Mouse (Mus musculus): ENCODE measurements around the gene Gmppa.
A peak's percentile ranks its signal among the peaks of the same experiment; 100 is the strongest.

Gene Gmppa

DNA sequence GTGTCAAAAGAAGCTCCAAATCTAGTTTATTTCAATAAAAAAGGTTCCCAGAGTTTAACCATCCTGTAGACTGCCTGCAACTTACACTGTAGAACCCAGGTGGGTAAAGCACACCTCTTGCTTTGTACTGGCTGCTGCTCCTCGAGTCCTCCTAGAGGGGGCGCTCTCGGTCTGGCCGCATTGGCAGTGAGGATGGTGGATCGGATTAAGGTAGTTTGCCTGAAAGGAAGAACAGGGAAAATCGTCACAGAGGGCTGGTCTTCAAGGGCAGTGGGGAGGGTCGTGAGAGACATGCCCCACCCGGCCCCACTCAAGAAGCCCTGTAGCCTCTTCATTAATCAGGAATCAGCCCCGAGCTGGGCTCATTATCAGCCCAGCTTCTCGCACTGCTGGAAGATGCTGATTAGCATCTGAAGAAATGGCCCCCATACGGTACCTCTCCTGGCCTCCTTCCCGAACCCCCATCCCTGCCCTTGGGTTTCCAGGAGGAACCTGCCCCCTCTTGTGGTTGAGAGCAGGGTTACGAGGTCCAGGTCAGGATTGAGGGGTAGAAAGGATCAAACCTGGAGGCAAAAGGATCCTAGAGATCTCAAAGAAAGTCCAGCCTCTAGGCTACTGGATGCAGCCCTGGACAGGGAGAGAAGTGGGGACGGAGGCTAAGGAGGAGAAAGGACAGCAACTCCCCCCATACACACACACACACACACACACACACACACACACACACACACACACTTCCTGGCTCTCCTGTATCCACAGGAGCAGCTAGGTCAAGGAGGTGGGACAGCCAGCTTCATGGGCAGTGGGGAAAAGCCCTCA lies 21.2 kb downstream of the Gmppa start:
- DNase-seq, result peak; percentile 50

DNA sequence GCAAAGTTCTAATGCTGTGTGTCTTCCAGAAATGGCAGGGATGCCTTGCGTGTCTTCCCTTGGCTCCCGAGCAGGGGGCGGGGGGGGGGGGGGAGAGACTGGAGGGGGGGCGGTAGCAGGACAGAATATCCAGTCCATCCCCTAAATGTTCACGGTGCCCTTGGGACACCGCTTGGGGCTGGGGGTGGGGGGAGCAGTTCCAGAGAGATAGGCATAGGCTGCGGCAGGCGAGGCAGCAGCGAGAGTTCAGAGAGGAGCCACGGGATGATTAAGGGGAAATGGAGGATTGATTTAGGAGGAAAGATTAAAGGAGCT lies 21.9 kb downstream of the Gmppa start:
- no peak for DNase-seq

DNA sequence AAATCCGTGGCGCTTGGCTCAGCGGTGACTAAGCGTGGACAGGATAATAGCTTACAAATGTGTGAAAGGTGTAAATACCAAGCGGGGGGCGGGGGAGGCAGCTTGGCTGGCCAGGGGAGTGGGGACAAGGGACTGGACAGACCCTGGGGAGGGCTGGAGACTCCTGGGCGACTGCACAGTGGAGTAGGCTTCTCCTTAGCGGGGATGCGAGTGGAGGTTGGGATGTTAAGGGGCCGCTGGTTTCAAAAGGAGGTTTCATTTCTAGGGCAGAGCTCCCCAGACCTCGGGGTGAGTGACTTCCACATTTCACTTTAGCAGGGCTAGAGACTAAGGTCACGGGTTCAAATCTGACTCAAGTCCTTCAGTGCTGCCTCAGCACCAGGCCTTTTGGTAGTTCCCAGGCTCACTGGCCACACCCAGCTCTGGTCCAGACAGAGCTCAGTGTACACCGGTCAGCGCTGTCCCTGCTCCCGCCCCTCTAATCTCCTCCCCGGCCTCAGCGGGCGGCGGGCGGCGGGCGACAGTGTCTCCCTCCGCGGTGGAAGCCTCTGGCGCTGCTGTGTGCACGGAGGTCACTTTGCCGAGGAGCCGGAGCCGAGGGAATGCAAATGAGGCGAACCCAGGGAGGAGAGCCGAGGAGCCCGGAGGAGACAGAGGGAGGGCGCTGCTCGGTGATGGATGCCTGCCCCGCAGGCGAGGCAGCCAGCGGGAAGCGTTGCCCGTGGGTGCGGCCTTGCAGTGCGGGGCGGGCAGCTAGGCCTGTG lies 22.5 kb downstream of the Gmppa start:
- no peak for DNase-seq

DNA sequence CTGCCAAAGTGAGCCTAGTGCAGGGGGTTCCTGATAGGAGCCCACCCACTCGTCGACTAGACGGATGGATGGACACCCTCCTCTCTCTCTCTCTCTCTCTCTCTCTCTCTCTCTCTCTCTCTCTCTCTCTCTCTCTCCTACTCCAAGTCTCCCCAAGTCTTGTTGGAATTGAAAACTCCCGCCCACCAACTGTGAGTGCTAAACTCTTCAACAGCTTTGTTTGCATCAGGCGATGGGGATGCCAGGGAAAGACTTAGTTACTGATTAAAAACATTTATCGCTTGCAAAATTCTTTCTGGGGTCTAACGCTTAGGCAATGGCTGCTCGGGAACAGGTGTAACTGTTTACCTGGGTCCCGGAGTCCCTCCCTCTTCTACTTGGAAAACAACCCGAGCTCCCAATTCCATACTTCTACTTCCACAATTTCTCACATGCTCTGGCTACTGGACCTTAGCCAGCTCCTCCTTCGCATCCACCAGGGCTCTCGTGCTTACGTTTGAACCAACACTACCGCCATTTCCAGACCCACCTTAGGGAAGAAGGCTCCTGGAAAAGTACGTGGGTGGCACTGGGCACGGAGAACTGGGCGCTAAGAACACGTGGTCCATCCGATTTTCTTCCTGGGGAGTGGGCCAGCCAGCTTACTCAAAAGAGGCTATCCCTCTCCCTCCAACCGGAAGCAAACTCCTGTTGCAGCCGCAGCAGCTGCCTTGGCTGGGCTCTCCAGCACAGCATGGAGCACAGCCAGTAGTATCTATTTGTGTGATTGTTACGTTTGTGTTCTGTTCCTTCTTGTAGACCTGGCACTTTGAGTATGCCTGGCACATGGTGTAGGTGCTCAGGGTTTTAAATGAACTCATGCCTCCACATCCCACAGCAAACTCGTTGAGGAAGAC lies 23.3 kb downstream of the Gmppa start:
- no peak for DNase-seq

DNA sequence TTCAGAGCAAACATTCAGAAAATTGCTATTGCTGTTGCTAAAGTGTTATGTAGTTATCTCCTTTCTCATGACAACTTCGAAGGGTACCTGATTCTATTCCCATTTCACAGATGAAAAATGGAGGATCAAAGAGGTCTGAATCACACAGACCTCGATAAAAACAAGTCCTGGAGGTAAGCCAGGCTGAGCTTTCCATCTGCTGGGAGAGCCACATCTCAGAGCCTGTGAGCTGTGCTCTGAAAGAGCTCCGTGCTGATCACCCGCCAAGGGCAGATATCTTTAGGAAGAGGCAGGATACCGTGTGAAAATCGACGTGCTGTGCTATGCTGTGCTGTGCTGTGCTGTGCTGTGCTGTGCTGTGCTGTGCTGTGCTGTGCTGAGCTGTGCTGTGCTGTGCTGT lies 24.6 kb downstream of the Gmppa start:
- no peak for DNase-seq

DNA sequence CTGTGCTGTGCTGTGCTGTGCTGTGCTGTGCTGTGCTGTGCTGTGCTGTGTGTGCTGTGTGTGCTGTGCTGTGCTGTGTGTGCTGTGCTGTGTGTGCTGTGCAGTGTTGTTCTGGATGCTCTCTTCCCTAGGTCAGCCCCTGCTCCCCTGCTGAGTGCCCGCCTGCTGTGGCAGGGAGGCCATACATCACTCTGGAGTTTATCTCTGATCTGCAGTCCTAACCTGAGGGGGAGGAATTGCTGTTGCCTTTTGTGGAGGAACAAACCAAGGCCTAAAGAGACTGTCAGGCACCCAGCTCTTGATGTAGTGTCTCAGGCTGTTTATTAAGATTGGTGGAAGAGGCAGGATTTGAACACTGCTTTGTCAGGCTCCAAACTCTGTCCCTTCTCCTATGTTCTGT lies 26.9 kb downstream of the Gmppa start:
- DNase-seq, result no peak

DNA sequence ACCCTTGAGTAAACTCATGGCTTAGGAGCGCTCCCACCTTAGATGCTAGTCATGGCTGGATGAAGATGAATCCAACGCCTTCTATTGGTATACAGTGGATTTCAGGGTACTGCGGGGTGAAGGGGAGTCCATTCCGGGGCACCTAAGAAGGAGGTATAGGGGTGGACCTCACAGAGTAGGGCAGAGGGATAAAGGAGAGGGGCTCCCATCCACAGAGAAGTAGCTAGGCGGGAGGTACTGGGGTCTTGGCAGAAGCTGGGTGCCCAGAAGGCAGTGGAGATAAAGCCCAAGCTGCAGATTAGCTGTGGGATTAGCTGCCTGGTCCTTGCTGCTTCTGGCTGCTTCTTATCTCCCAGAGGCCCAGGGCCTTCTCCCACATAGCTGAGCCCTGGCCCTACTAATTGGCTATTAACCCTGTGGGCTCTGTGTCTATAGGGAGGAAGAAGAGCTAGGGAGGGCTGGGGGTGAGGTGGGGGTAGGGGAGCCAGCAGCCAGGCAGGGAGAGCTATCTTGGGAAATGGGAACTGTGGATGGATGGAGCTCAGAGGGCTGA lies 28.0 kb downstream of the Gmppa start:
- no peak for DNase-seq

DNA sequence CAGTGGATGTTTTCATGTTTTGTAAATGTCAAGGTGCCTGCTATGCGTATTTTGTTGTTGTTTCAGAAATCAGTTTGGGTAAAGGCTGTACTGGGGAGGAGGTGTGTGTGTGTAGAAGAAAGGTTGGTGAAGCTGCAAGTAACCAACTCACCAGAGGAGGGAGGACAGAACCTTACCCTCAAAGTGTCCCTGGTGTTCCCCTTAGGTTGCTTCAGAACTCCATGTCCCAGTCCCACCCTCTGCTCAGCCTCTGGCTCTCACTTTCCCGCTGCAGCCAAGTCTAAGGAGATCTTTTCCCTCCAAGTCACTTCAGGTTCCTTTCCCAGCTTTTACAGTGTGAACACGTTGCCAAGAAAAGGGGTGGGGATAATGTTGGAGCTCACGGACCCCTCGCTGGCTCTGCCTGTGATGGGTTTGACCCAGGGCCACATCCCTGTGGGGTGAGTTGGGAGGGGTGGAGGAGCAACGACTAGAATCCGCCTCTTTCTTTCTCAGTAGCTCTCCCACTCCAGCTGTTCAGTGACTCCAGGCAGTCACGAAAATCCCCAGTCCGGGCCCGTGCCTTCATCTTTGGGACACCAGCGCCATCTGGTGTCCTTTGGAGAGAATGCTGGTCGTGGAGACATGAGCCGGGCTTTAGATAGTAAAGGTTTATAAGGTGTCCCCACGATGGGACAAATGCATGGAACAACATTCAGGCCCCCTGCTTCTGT lies 31.6 kb downstream of the Gmppa start:
- DNase-seq, result peak; percentile 79

DNA sequence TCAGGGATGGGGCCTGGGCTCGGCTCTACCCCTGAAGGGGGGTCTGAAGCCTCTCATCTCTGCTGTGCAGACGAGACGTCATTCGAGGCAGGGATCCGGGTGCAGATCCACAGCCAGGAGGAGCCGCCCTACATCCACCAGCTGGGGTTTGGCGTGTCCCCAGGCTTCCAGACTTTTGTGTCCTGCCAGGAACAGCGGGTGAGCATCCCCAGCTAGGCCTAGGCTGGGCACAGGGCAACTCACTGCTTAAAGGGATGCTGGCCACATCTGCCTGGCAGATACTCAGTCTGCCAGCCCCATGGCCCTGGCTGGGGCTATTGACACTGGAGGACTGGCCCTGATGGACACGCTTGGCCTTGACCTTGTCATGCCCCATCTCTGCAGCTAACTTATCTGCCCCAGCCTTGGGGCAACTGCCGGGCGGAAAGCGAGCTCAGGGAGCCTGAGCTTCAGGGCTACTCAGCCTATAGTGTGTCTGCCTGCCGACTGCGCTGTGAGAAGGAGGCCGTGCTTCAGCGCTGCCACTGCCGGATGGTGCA lies 33.6 kb downstream of the Gmppa start:
- no peak for DNase-seq

DNA sequence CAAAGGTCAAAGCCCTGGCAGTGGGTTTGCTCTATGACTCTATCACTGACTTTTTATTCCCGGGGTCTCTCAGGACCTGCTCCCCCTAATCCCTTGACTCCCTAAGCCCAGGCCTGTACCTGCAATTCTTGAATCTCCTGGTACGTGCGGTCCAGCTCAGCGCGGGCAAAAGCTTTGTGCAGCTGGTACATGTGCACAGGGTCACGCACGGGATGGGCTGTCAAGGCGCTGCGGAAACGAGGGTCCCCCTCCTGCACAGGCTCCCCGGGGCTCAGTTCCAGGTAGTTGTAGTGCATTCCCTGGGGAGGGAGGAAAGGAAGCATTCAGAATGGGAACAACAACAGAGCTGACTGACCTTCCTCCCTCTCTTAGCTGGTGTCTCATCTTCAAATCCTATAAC lies 40.7 kb downstream of the Gmppa start:
- DNase-seq, result no peak

DNA sequence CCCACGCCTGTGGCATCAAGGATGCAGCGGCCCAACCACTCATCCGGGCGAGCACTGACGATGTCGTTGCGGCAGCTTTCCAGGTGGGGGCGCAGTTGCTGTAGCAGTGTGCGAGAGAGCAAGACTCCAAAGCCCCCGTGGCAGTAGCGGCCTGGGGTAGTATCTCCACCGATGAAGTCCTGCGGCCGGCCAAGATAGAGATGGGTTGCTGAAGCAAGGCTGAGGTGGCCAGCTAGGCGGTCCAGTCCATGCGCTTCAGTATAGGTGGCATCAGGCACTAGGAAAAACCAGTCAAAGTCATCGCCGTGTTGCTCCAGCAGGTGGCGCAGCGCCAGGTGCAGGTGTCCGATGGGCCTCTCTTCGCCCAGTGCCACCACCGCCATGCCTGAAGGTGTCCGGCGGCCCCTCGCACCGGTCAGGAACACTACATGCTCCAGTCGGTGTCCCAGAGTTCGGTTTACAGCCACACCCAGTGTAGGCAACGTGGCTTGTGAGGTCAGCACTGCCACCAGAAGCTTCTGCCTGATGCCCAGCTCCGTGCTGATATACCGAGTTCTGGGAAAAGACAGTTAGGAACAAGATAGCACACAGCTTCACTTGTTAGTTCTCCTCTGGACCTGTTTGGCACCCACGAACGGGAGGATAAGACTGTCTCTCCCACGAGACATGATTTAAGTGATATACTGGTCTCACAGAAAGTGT lies 41.7 kb downstream of the Gmppa start:
- peak; percentile 90 for DNase-seq

DNA sequence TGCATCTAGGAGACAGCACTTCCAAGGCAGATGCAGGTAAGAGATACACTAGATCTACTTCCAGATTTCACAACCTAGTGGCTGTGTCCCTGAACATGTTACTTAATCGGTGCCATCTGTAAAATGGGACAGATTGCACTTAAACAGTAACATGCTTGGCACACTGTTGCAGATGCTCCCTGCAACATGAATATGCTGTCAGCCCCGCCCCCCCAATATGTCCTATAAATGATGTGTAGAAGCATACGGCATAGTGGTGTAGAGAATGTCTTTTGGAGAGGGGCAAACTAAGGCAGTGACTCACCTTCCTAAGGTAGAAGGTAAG lies 42.2 kb downstream of the Gmppa start:
- no peak for DNase-seq

DNA sequence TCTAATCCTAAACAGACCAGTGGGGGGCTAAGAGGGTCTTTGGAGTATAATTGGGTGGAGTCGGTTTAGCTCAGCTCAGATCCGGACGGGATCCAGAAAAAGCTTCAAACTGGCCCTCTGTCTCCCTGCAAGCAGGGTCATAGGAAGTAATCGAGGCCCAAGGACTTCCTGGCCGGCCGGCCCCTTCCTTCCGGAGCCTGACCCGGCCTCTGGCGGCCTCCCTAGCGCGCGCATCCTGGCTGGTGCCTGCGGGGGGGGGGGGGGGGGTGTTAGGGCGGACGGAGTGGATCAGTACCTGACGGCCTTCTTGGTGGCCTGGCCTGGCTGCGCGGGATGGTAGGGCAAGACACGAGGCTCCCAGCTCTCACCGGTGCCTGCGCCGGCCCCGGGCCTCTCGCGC lies 42.8 kb downstream of the Gmppa start:
- no peak for DNase-seq

DNA sequence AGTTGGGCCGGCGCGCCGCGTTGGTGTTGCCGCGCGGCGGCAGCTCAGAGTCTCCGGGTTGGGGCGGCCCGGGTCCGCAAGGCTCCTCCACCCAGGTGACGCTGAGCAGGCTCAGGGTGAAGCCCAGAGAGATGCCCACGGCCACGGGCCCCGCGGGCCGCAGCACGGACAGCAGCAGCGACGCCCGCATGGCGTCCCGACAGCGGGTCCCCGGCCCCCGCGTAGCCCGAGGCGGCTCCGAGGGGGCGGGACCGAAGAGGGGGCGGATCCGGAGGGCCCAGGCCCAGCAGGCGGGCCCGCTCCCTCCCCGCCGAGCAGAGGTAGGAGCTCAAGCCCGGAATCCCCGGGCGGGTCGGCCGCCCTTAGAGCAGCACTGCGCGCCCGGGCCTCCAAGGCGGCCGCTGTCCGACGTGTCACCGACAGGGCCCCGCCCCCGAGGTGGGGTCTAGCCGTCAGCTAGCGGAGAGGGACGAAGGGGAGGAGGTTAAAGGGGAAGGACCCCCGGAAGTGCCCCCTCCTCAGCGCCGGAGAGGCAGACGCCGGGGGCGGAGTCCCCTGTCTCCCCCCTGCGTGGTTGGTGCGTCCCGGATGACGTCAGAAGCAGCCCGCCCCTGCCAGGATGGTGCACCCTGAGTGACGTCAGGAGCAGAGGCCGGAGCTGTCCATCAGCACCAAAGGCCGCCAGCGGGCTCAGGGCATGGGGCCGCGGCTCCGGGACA lies 43.3 kb downstream of the Gmppa start, which contains the start of the genes Chpf and Tmem198:
Chpf (minus strand) TSS at position 392 of the 719 bp plus-strand sequence.
Tmem198 (plus strand) TSS at position 617 of the 719 bp plus-strand sequence.
- peak; percentile 95 for DNase-seq

DNA sequence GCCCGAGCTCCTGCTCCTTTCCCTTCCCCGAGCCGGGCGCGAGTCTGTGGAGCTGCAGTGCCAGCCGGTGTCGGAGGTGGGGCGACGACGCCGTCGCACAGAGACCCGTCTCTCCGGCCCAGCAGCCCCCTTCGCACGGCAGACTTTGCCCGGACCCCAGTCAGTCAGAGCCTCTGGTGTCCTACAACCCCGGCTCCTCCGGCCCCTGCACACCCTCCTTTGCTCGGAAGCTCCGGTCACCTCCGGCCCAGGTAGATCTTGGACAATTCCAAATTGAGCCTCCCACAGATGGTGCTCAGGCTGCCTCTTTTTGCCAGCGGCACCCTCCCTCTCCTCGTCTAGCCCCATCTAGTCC lies 43.9 kb downstream of the Gmppa start:
- no peak for DNase-seq

DNA sequence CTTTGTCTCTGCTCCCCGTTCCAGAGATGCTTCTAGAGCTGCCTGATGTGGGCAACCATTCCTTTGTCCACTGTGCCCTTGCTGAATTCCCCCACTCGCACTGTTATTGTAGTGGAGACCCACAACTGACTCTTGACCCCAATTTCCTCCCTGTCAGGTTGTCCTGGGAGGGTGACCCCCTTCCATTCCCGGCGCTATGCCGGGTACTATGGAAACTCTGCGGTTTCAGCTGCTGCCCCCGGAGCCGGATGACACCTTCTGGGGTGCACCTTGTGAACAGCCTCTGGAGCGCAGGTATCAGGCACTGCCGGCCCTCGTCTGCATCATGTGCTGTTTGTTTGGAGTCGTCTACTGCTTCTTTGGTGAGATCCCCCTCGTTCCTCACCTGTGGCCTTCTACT lies 44.3 kb downstream of the Gmppa start:
- DNase-seq, result no peak

DNA sequence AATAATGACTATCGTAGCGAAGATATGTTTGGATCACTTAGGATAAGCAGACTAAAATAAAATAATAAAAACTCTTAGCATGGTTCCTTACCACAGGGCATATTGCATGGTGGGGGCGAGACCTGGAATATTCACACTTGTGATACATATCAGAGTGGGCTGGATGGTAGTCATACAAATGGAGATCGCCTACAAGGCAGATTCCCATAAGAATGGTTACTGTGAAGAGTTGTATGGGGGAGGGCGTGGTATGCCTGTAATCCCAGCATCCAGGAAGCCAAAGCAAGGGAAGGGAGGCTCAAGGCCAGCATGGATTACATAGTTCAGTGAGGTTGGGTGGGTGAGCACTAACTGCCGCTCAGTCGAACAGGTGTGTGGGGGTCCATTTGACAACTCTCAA lies 45.0 kb downstream of the Gmppa start:
- DNase-seq, result no peak

DNA sequence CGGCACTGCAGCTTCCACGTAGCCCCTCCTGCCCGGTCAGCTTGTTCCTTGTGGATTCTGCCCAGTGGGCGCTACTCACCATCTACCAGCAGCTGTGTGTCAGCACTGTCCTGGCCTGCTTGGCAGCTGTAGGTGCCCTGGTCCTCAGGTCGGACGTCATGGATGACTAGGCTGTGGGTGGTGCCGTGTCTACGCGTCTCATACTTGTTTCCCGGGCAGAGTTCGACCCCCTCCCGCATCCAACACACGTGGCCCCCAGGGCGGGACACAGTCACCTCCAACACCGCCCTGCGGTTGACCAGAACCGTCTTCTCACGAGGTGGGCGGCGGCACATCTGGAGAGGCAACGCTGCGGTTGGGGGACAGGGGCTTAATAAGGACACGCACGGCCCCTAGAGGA lies 50.8 kb downstream of the Gmppa start:
- no peak for DNase-seq

DNA sequence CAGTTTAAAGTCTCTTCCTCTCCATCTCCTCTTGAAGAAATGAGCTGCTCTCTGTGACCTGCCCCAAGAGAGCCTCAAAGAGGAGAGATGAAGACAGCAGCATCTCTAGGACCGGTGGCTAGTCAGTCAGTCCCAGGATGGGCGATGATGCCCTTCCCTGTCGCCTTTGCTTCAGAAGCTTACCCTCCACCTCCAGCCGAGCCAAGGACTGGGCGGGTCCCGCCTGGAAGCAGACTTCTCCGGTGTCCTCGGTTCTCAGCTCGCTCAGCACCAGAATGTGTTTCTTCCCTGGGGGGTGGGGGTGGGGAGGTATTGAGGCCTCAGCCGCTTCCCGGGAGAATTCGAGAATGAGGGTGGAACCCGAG lies 51.3 kb downstream of the Gmppa start:
- no peak for DNase-seq

DNA sequence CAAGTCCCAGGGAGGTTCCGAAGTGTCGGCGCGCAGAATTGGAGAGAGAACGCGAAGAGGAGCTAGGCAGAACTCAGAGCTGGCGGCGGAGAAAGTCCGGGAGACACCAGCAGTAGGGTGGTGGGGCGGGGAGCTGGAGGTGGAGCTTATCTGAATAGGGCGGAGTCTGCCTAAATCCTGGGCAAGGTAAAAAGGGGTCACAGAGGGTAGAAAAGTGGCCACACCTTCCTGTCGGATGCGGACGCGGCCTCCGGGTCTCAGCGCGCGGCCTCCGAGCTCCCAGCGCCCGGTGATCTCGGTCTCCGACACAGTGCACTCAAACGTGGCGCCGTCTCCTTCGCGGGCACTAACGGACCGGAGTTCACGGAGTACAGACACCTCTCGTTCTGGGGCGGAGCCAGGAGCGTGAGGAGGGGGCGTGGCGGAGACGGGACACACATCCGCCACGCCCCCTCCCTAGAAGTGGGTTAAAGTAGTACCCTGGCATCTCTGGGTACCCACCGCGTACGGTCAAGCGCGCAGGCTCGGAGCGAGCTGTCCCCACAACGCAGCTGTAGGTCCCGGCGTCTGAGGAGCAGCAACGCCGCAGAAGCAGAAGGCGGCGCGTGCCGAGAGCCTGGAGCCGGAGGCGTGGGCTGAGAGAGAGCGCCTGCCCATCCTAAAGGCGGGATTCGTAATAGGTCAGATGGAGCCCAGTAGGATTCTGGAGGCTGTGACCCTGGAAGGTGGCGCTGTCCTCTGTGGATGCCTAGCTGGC lies 51.9 kb downstream of the Gmppa start:
- DNase-seq, result peak; percentile 84
